ENCODE assay signal across 11 mouse cellular contexts in the genomic region with DNA sequence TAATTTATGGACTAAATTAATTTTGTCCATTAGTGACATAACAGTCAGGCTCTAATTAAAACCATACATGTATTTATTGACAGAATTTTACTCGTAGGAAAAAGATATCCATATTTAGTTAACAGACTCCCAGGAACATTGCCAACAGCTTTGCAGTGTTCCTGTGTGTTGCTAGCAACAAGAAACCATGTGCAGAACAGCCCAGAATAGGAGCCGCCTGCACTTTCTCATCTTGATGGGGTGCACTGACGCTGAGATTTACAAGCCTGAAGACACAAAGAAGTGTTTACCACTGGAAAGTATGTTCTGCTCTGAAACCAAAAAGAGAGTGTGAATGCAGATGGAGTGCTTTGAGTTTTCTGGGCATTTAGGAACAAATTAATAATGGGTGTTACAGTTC.
DNase-seq lines count a peak whose midpoint lies in the region; ATAC-seq and TF ChIP-seq lines count a peak whose summit lies in the region.
"Had no signal": no experiment of that assay in that cellular context is flagged by ENCODE, and none has a peak within 500 bp of the region (broad histone marks: within the 10 kb centered on the region; RNA-seq: fewer than 3 reads in every experiment).

No protein-coding gene starts in this region.

- H3K9me3 ChIP-seq in forebrain, postnatal 0 days (ENCODE audit: low read length): no peaks in the 10 kb centered on the region
- H3K9me3 ChIP-seq in forebrain, embryonic 12.5 days: no peaks in the 10 kb centered on the region
- H3K9me3 ChIP-seq: liver, embryonic 13.5 days; neural tube, embryonic 13.5 days had no signal

- no peak for TF ChIP-seq CTCF in forebrain, postnatal 0 days (IDR thresholded peaks at IDR 0.05; ENCODE audit: low read depth)

- H3K9ac ChIP-seq in forebrain, postnatal 0 days: no peak overlapping the region
- H3K9ac ChIP-seq in forebrain, embryonic 12.5 days: no peak overlapping the region
- H3K9ac ChIP-seq: liver, embryonic 13.5 days; neural tube, embryonic 13.5 days had no signal

- ATAC-seq in forebrain, postnatal 0 days: peak; percentile 71
- no peak for ATAC-seq in forebrain, embryonic 12.5 days (ENCODE audit: low FRiP score)

- no peaks in the 10 kb centered on the region for H3K36me3 ChIP-seq in forebrain, postnatal 0 days (ENCODE audit: insufficient read depth)
- no peaks in the 10 kb centered on the region for H3K36me3 ChIP-seq in forebrain, embryonic 12.5 days (replicated peaks)
- H3K36me3 ChIP-seq: liver, embryonic 13.5 days; neural tube, embryonic 13.5 days had no signal

- peak; percentile 80 for DNase-seq in forebrain, postnatal 0 days
- DNase-seq in urinary bladder, postnatal 36 days (ENCODE audit: low spot score in 2 of 2): peak; percentile 8 to 9
- DNase-seq in urinary bladder, adult 2 months (ENCODE audit: low spot score): no peak
- peak; percentile 75 to 92 for DNase-seq in left cerebral cortex, postnatal 14 days (ENCODE audit: low spot score in 2 of 2)
- no peak for DNase-seq in testis, postnatal 10 days (ENCODE audit: low spot score)
- no peak for DNase-seq in cerebellum, postnatal 4 days (ENCODE audit: low spot score in 2 of 2)
- DNase-seq in testis, postnatal 14 days (ENCODE audit: low spot score): no peak
- DNase-seq: adrenal gland, postnatal 25 days; liver, embryonic 13.5 days had no signal

- H3K27me3 ChIP-seq in forebrain, postnatal 0 days (ENCODE audit: insufficient read depth, low read length): no peaks in the 10 kb centered on the region
- H3K27me3 ChIP-seq in forebrain, embryonic 12.5 days: no peaks in the 10 kb centered on the region
- H3K27me3 ChIP-seq: liver, embryonic 13.5 days; neural tube, embryonic 13.5 days had no signal

- 51% methylated on average over 3 of the region's 3 CpGs for WGBS in forebrain, postnatal 0 days
- WGBS in forebrain, embryonic 12.5 days: 87% methylated on average over 3 of the region's 3 CpGs

- H3K4me3 ChIP-seq in forebrain, postnatal 0 days (ENCODE audit: low read depth, low read length): no peak overlapping the region
- no peak overlapping the region for H3K4me3 ChIP-seq in forebrain, embryonic 12.5 days (replicated peaks)
- H3K4me3 ChIP-seq: liver, embryonic 13.5 days; neural tube, embryonic 13.5 days had no signal

- H3K4me1 ChIP-seq in forebrain, postnatal 0 days (ENCODE audit: insufficient read depth): no peaks in the 10 kb centered on the region
- no peaks in the 10 kb centered on the region for H3K4me1 ChIP-seq in forebrain, embryonic 12.5 days
- H3K4me1 ChIP-seq: liver, embryonic 13.5 days; neural tube, embryonic 13.5 days had no signal

- no peak overlapping the region for H3K27ac ChIP-seq in forebrain, postnatal 0 days (ENCODE audit: low read depth, low read length)
- H3K27ac ChIP-seq in forebrain, embryonic 12.5 days: no peak overlapping the region
- H3K27ac ChIP-seq: liver, embryonic 13.5 days; neural tube, embryonic 13.5 days had no signal

- H3K4me2 ChIP-seq in forebrain, postnatal 0 days (ENCODE audit: low read depth): no peak overlapping the region
- H3K4me2 ChIP-seq in forebrain, embryonic 12.5 days: no peak overlapping the region
- H3K4me2 ChIP-seq: liver, embryonic 13.5 days; neural tube, embryonic 13.5 days had no signal

- intact Hi-C loops in left cerebral cortex, postnatal 14 days (cut with DNase I): no loop called here

Comparison
In these comparisons a context has a peak if more than half of its experiments do, and no peak if none do; other contexts are left out.
1. DNase-seq: peak in forebrain, postnatal 0 days (single experiment), urinary bladder, postnatal 36 days (2 of 2) and left cerebral cortex, postnatal 14 days (2 of 2); none in urinary bladder, adult 2 months (single experiment), testis, postnatal 10 days (single experiment), cerebellum, postnatal 4 days (0 of 2) and testis, postnatal 14 days (single experiment).